ENCODE assay signal across 8 mouse cellular contexts in the genomic region with DNA sequence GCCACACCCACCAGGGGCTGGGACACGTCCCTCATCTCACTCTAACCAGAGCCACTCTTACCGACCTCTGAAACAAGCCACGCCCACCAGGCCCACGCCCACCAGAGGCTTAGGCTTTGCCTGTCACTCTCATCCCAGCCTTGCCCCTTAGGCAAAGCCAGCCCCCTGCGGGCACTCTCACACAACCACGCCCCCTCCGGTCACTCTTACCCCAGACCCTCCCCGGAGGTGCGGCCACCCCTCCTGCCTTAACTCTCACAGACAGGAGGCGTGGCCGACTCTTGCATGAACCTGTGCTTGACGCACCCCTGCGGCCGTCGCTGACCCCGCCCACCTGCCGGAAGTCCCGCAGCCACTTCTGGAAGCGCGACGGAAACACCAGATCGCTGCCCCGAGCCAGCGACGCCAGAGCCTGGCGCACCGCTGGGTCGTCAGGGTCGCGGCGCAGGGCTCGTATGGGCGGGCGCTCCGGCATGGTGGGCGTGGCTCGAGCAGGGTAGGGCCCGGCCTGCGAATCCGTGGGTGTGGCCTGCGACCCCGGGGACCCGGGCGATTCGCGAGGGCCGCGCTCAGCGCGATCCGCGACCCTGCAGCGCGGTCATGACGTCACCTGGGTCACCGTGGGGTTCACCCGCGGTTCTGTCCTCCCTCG. TPM values are rescaled to one million over a fixed set of nuclear protein-coding genes. Genes with fewer than 3 reads are reported as not detected.
DNase-seq lines count a peak whose midpoint lies in the region; ATAC-seq lines count a peak whose summit lies in the region.

No protein-coding gene starts in this region.

- DNase-seq in T-cell, adult 2 months (ENCODE audit: low spot score) = peak; percentile 98
- peak; percentile 79 to 84 for DNase-seq in cerebellum, postnatal 36 days
- peak; percentile 90 to 95 for DNase-seq in frontal cortex, postnatal 36 days (ENCODE audit: low spot score in 2 of 2)
- peak; percentile 84 to 91 for DNase-seq in left cerebral cortex, adult 18-20 months (ENCODE audit: low spot score in 2 of 2)
- DNase-seq in right cerebral cortex, adult 18-20 months = peak; percentile 96
- DNase-seq in urinary bladder, postnatal 14 days (ENCODE audit: low spot score) = peak; percentile 98

- H3K36me3 ChIP-seq in hindbrain, embryonic 16.5 days (ENCODE audit: control insufficient read depth, insufficient read depth, low read length) = no peaks in the 10 kb centered on the region
- H3K36me3 ChIP-seq in macrophage (ENCODE audit: inconsistent target) = no peaks in the 10 kb centered on the region

- H3K4me3 ChIP-seq in hindbrain, embryonic 16.5 days (ENCODE audit: low read length) = peak overlapping the region; percentile 46
- peak overlapping the region; percentile 24 for H3K4me3 ChIP-seq in macrophage (ENCODE audit: inconsistent target)

- H3K27me3 ChIP-seq in hindbrain, embryonic 16.5 days (replicated peaks; ENCODE audit: control insufficient read depth, insufficient read depth, low read length) = no peaks in the 10 kb centered on the region

- peak overlapping the region; percentile 59 for H3K9ac ChIP-seq in hindbrain, embryonic 16.5 days (ENCODE audit: low read depth, low read length)

- under 1% methylated on average over 59 of the region's 59 CpGs for WGBS in hindbrain, embryonic 16.5 days
- WGBS in macrophage (ENCODE audit: missing documents) = under 1% methylated on average over 51 of the region's 59 CpGs

- 0 out of 2 replicates have a peak, but pooled peaks cover 2% of the 10 kb centered on the region for H3K9me3 ChIP-seq in hindbrain, embryonic 16.5 days (ENCODE audit: control insufficient read depth, low read length)

- H3K79me2 ChIP-seq in macrophage (ENCODE audit: inconsistent target) = no peaks in the 10 kb centered on the region

- no peaks in the 10 kb centered on the region for H3K4me1 ChIP-seq in hindbrain, embryonic 16.5 days (ENCODE audit: control insufficient read depth, insufficient read depth, low read depth, low read length)

- peak overlapping the region; percentile 76 for H3K4me2 ChIP-seq in hindbrain, embryonic 16.5 days (ENCODE audit: low read length)

- peak overlapping the region; percentile 84 for H3K27ac ChIP-seq in hindbrain, embryonic 16.5 days (ENCODE audit: low read depth, low read length)
- H3K27ac ChIP-seq in macrophage = peak overlapping the region; percentile 80

- ATAC-seq in hindbrain, embryonic 16.5 days = peak; percentile 72

RNA-seq across cellular contexts. Expression of gene Ppp2r3d, which starts 53.7 kb away (rescaled TPM):
- 149 and 160 TPM in 2 replicates for polyA plus RNA-seq in hindbrain, embryonic 16.5 days (2015; fragmentation: Nextera tagmentation; extraction: Ambion mirVana)
- total RNA-seq in left cerebral cortex, adult 18-20 months (2021) = 100 to 1,000 TPM in 1 of 2 experiments, 10 to 100 TPM in 1; 98.8 to 107 TPM
- 100 to 1,000 TPM; 156 to 333 (median 232) TPM for total RNA-seq in macrophage (2018; cell fraction: chromatin; rRNA removed)
- 10 to 100 TPM; 35.1 to 75.0 (median 56.4) TPM for total RNA-seq in macrophage (2018; cell fraction: cytosol; rRNA removed)
- 100 to 1,000 TPM in 23 of 26 experiments, 10 to 100 TPM in 3; 69.7 to 271 (median 164) TPM for total RNA-seq in macrophage (2018; cell fraction: nucleus; rRNA removed)
- 23.2 to 71.8 TPM (median 40.4 TPM) in 3 replicates for polyA plus RNA-seq in macrophage (2018)

Comparison
In these comparisons a context has a peak if more than half of its experiments do, and no peak if none do; other contexts are left out.
1. Peak in every context shown above with its lines: DNase-seq, ATAC-seq, H3K4me3 ChIP-seq and H3K27ac ChIP-seq.